Mouse (Mus musculus) granulocyte monocyte progenitor cell, adult 5-6 weeks (primary cell): ENCODE data around the gene Gm11564. TPM values are rescaled to one million over a fixed set of nuclear protein-coding genes. Genes with fewer than 3 reads are reported as not detected.

ENCODE experiments used
- total RNA-seq, 2 experiments: library from RNA; stranded (forward) in 1 of 2; stranded (reverse) in 1 of 2; fragments of 200-712, 200-1000 nt in 1 of 2; fragments of >200 nt in 1 of 2; fragmentation: Nextera tagmentation in 1 of 2; gene quantifications; 2 replicates each; pipeline ENCODE4 v1.2.3; 2014 to 2017

Gene Gm11564
- total RNA-seq, 2 experiments from 2014 or later = not detected

Other genes starting within 250 kb of the Gm11564 start
Only the 30 nearest of the 41 such genes appear.
- gene Gm11562, start 195.2 kb downstream of the Gm11564 start, total RNA-seq (2014; fragmentation: Nextera tagmentation) = not detected in 2 replicates
- not detected in 2 replicates for gene Gm11562, start 195.2 kb downstream of the Gm11564 start, total RNA-seq (2017)
- gene Krtap4-1, start 187.4 kb downstream of the Gm11564 start, total RNA-seq (2014; fragmentation: Nextera tagmentation) = not detected in 2 replicates
- not detected in 2 replicates for gene Krtap4-1, start 187.4 kb downstream of the Gm11564 start, total RNA-seq (2017)
- gene Krtap4-2, start 180.6 kb downstream of the Gm11564 start, total RNA-seq (2014; fragmentation: Nextera tagmentation) = not detected in 2 replicates
- gene Krtap4-2, start 180.6 kb downstream of the Gm11564 start, total RNA-seq (2017) = not detected in 2 replicates
- gene Krtap4-7, start 171.6 kb downstream of the Gm11564 start, total RNA-seq (2014; fragmentation: Nextera tagmentation) = not detected in 2 replicates
- gene Krtap4-7, start 171.6 kb downstream of the Gm11564 start, total RNA-seq (2017) = not detected in 2 replicates
- not detected in 2 replicates for gene Gm11555, start 165.4 kb downstream of the Gm11564 start, total RNA-seq (2014; fragmentation: Nextera tagmentation)
- gene Gm11555, start 165.4 kb downstream of the Gm11564 start, total RNA-seq (2017) = not detected in 2 replicates
- gene Gm11563, start 156.7 kb downstream of the Gm11564 start, total RNA-seq (2014; fragmentation: Nextera tagmentation) = not detected in 2 replicates
- not detected in 2 replicates for gene Gm11563, start 156.7 kb downstream of the Gm11564 start, total RNA-seq (2017)
- not detected in 2 replicates for gene Krtap4-6, start 149.7 kb downstream of the Gm11564 start, total RNA-seq (2014; fragmentation: Nextera tagmentation)
- gene Krtap4-6, start 149.7 kb downstream of the Gm11564 start, total RNA-seq (2017) = not detected in 2 replicates
- not detected in 2 replicates for gene Gm14190, start 124.9 kb downstream of the Gm11564 start, total RNA-seq (2014; fragmentation: Nextera tagmentation)
- not detected in 2 replicates for gene Gm14190, start 124.9 kb downstream of the Gm11564 start, total RNA-seq (2017)
- not detected in 2 replicates for gene Gm14180, start 81.4 kb downstream of the Gm11564 start, total RNA-seq (2014; fragmentation: Nextera tagmentation)
- not detected in 2 replicates for gene Gm14180, start 81.4 kb downstream of the Gm11564 start, total RNA-seq (2017)
- not detected in 2 replicates for gene Gm11595, start 42.8 kb downstream of the Gm11564 start, total RNA-seq (2014; fragmentation: Nextera tagmentation)
- gene Gm11595, start 42.8 kb downstream of the Gm11564 start, total RNA-seq (2017) = not detected in 2 replicates
- gene Krtap4-8, start 35.0 kb downstream of the Gm11564 start, total RNA-seq (2014; fragmentation: Nextera tagmentation) = not detected in 2 replicates
- gene Krtap4-8, start 35.0 kb downstream of the Gm11564 start, total RNA-seq (2017) = not detected in 2 replicates
- not detected in 2 replicates for gene Krtap4-9, start 30.5 kb downstream of the Gm11564 start, total RNA-seq (2014; fragmentation: Nextera tagmentation)
- gene Krtap4-9, start 30.5 kb downstream of the Gm11564 start, total RNA-seq (2017) = not detected in 2 replicates
- not detected in 2 replicates for gene Gm11596, start 22.2 kb downstream of the Gm11564 start, total RNA-seq (2014; fragmentation: Nextera tagmentation)
- gene Gm11596, start 22.2 kb downstream of the Gm11564 start, total RNA-seq (2017) = not detected in 2 replicates
- gene Gm11569, start 16.7 kb downstream of the Gm11564 start, total RNA-seq (2014; fragmentation: Nextera tagmentation) = not detected in 2 replicates
- not detected in 2 replicates for gene Gm11569, start 16.7 kb downstream of the Gm11564 start, total RNA-seq (2017)
- gene Gm11554, start 11.2 kb downstream of the Gm11564 start, total RNA-seq (2014; fragmentation: Nextera tagmentation) = not detected in 2 replicates
- gene Gm11554, start 11.2 kb downstream of the Gm11564 start, total RNA-seq (2017) = not detected in 2 replicates
- not detected in 2 replicates for gene Krtap4-13, start 5.8 kb downstream of the Gm11564 start, total RNA-seq (2014; fragmentation: Nextera tagmentation)
- not detected in 2 replicates for gene Krtap4-13, start 5.8 kb downstream of the Gm11564 start, total RNA-seq (2017)
- gene 2300003K06Rik, start 22.4 kb upstream of the Gm11564 start, total RNA-seq (2014; fragmentation: Nextera tagmentation) = not detected in 2 replicates
- not detected in 2 replicates for gene 2300003K06Rik, start 22.4 kb upstream of the Gm11564 start, total RNA-seq (2017)
- not detected in 2 replicates for gene Krtap4-16, start 35.9 kb upstream of the Gm11564 start, total RNA-seq (2014; fragmentation: Nextera tagmentation)
- not detected in 2 replicates for gene Krtap4-16, start 35.9 kb upstream of the Gm11564 start, total RNA-seq (2017)
- not detected in 2 replicates for gene Gm11568, start 42.3 kb upstream of the Gm11564 start, total RNA-seq (2014; fragmentation: Nextera tagmentation)
- gene Gm11568, start 42.3 kb upstream of the Gm11564 start, total RNA-seq (2017) = not detected in 2 replicates
- gene Gm11559, start 48.8 kb upstream of the Gm11564 start, total RNA-seq (2014; fragmentation: Nextera tagmentation) = not detected in 2 replicates
- gene Gm11559, start 48.8 kb upstream of the Gm11564 start, total RNA-seq (2017) = not detected in 2 replicates
- gene Krtap9-1, start 57.7 kb upstream of the Gm11564 start, total RNA-seq (2014; fragmentation: Nextera tagmentation) = not detected in 2 replicates
- gene Krtap9-1, start 57.7 kb upstream of the Gm11564 start, total RNA-seq (2017) = not detected in 2 replicates
- not detected in 2 replicates for gene Gm11567, start 63.5 kb upstream of the Gm11564 start, total RNA-seq (2014; fragmentation: Nextera tagmentation)
- gene Gm11567, start 63.5 kb upstream of the Gm11564 start, total RNA-seq (2017) = not detected in 2 replicates
- gene Krtap31-1, start 92.3 kb upstream of the Gm11564 start, total RNA-seq (2014; fragmentation: Nextera tagmentation) = not detected in 2 replicates
- gene Krtap31-1, start 92.3 kb upstream of the Gm11564 start, total RNA-seq (2017) = not detected in 2 replicates
- gene Gm11565, start 99.1 kb upstream of the Gm11564 start, total RNA-seq (2014; fragmentation: Nextera tagmentation) = not detected in 2 replicates
- not detected in 2 replicates for gene Gm11565, start 99.1 kb upstream of the Gm11564 start, total RNA-seq (2017)
- gene Krtap31-2, start 120.6 kb upstream of the Gm11564 start, total RNA-seq (2014; fragmentation: Nextera tagmentation) = not detected in 2 replicates
- gene Krtap31-2, start 120.6 kb upstream of the Gm11564 start, total RNA-seq (2017) = not detected in 2 replicates
- not detected in 2 replicates for gene Krtap9-5, start 132.8 kb upstream of the Gm11564 start, total RNA-seq (2014; fragmentation: Nextera tagmentation)
- gene Krtap9-5, start 132.8 kb upstream of the Gm11564 start, total RNA-seq (2017) = not detected in 2 replicates
- gene Krtap29-1, start 163.4 kb upstream of the Gm11564 start, total RNA-seq (2014; fragmentation: Nextera tagmentation) = not detected in 2 replicates
- gene Krtap29-1, start 163.4 kb upstream of the Gm11564 start, total RNA-seq (2017) = not detected in 2 replicates
- gene Krtap16-1, start 170.9 kb upstream of the Gm11564 start, total RNA-seq (2014; fragmentation: Nextera tagmentation) = not detected in 2 replicates
- gene Krtap16-1, start 170.9 kb upstream of the Gm11564 start, total RNA-seq (2017) = not detected in 2 replicates
- gene Krtap17-1, start 178.3 kb upstream of the Gm11564 start, total RNA-seq (2014; fragmentation: Nextera tagmentation) = not detected in 2 replicates
- not detected in 2 replicates for gene Krtap17-1, start 178.3 kb upstream of the Gm11564 start, total RNA-seq (2017)
- not detected in 2 replicates for gene Krt33a, start 200.5 kb upstream of the Gm11564 start, total RNA-seq (2014; fragmentation: Nextera tagmentation)
- not detected in 2 replicates for gene Krt33a, start 200.5 kb upstream of the Gm11564 start, total RNA-seq (2017)